Mouse (Mus musculus) limb, embryonic 14.5 days (tissue): ENCODE measurements around the gene Gm14226. TPM values are rescaled to one million over a fixed set of nuclear protein-coding genes. Genes with fewer than 3 reads are reported as not detected.
A peak's percentile ranks its signal among the peaks of the same experiment; 100 is the strongest.
"Not testable (repeated sequence)": the region's sequence is repeated elsewhere in the genome, so short reads cannot be mapped to it uniquely, and the experiment has no call there.

Experiments used
- ATAC-seq: fragments of 200-750 bp; cut with Nextera tagmentation; 2 replicates; pipeline ENCODE4 v1.8.0; 2017; ENCODE audit warnings: low read depth, moderate number of reproducible peaks, moderate TSS enrichment; ENCODE audit not compliant: low FRiP score
- DNase-seq: peaks from one replicate; pipeline ENCODE4 v3.0.0-alpha.2; 2015; ENCODE audit warnings: low spot score
- H3K27ac ChIP-seq: fragments of 300-500 bp; sonication (generic); replicated peaks from 2 replicates; pipeline ENCODE4 v1.5.1; 2014; ENCODE audit warnings: low read depth, mild to moderate bottlenecking, low read length, moderate library complexity, mixed read lengths
- H3K27me3 ChIP-seq: fragments of 300-500 bp; sonication (generic); 2 replicates; pipeline ENCODE4 v1.6.1; 2014; ENCODE audit warnings: low read length, mixed read lengths; ENCODE audit not compliant: control insufficient read depth, insufficient read depth
- H3K36me3 ChIP-seq: fragments of 300-500 bp; sonication (generic); 2 replicates; pipeline ENCODE4 v1.6.1; 2014; ENCODE audit warnings: mild to moderate bottlenecking, low read length, moderate library complexity, mixed read lengths; ENCODE audit not compliant: control insufficient read depth, insufficient read depth
- H3K4me1 ChIP-seq: fragments of 300-500 bp; sonication (generic); 2 replicates; pipeline ENCODE4 v1.6.1; 2014; ENCODE audit warnings: antibody characterized with exemption, low read length, mixed read lengths; ENCODE audit not compliant: control insufficient read depth, insufficient read depth
- H3K4me2 ChIP-seq: fragments of 300-500 bp; sonication (generic); replicated peaks from 2 replicates; pipeline ENCODE4 v1.6.1; 2014; ENCODE audit warnings: low read depth, mild to moderate bottlenecking, low read length, moderate library complexity; ENCODE audit not compliant: severe bottlenecking
- H3K4me3 ChIP-seq: fragments of 300-500 bp; sonication (generic); replicated peaks from 2 replicates; pipeline ENCODE4 v1.5.1; 2014; ENCODE audit warnings: low read length
- H3K9ac ChIP-seq: fragments of 300-500 bp; sonication (generic); 2 replicates; pipeline ENCODE4 v1.6.1; 2014; ENCODE audit warnings: mild to moderate bottlenecking, low read depth, low read length, moderate library complexity; ENCODE audit not compliant: severe bottlenecking
- H3K9me3 ChIP-seq: fragments of 300-500 bp; sonication (generic); 2 replicates; pipeline ENCODE4 v1.6.1; 2016; ENCODE audit warnings: low read length; ENCODE audit not compliant: control insufficient read depth
- POLR2A ChIP-seq: fragments of 200-500 bp; IDR thresholded peaks from 2 replicates; pipeline ENCODE4 v1.8.0; 2012; ENCODE audit warnings: inconsistent platforms, mild to moderate bottlenecking, moderate library complexity, borderline replicate concordance; ENCODE audit not compliant: insufficient read depth, insufficient read length; ENCODE audit errors: extremely low read depth
- WGBS: fragments of 180-500 bp; shearing (Covaris S2); extraction: QIAGEN DNeasy Blood & Tissue Kit; methylation state at CpG from one replicate; pipeline ENCODE4 v1.1.7; 2014; 5-methylcytosine and 5-hydroxymethylcytosine counted together
- polyA plus RNA-seq, 2 experiments: library from polyadenylated mRNA; depleted of rRNA in 1 of 2; stranded (reverse) in 1 of 2; unstranded in 1 of 2; fragments of >200 nt; fragmentation: Nextera tagmentation in 1 of 2; extraction: Ambion mirVana in 1 of 2; gene quantifications; 2 replicates each; pipeline versions ENCODE4 v1.2.1 to v1.2.3; 2012 to 2014

Gene Gm14226
- polyA plus RNA-seq, 2 experiments, result 5.7 to 17.7 TPM

DNA sequence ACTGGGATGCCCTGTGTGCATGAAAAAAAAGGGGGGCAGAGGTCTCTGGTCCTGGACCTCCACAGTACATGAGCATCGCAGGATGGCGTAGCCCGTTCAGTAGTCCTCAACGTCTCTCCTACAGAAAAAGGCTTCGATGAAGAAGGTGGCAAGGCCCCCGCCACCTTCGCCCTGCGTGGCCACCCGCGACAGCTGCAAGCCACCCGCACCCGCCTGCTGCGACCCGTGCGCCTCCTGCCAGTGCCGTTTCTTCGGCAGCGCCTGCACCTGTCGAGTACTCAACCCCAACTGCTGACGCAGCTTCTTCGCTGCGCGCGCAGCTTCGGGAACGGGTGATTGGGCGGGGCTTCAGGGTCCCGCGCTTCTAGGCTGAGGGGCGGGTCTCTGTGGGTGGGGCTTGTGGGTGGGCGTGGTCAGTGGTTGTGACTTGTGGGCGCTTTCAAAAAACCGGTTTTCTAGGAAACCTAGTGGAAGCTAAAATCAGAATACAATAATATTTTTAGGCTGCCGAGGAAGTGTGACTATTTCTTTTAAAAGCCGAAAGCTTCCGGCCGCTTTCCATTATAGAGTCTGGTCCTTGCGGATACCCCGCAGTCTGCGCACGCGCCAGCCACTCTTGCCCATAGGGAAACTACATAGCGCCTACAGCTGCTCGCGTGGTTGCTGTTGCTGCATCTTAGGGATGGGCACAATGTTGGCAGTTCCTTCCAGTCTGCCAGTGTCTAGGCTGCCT lies 32.6 kb downstream of the Gm14226 start:
- no peaks in the 10 kb centered on the region for H3K27me3 ChIP-seq
- H3K4me1 ChIP-seq, result peaks cover 9% of the 10 kb centered on the region; the same call in 1 of the 2 replicates
- H3K4me2 ChIP-seq, result peak overlapping the region; percentile 67
- H3K36me3 ChIP-seq, result no peaks in the 10 kb centered on the region
- peak overlapping the region; percentile 66 for H3K27ac ChIP-seq
- peak overlapping the region; percentile 57 for H3K9ac ChIP-seq
- TF ChIP-seq POLR2A, result 0 out of 2 replicates have a peak, but pooled peaks have one; percentile 67
- ATAC-seq, result peak; percentile 95
- H3K4me3 ChIP-seq, result peak overlapping the region; percentile 45
- no peaks in the 10 kb centered on the region for H3K9me3 ChIP-seq
- DNase-seq, result peak; percentile 94
- WGBS, result 3% methylated on average over 45 of the region's 45 CpGs

DNA sequence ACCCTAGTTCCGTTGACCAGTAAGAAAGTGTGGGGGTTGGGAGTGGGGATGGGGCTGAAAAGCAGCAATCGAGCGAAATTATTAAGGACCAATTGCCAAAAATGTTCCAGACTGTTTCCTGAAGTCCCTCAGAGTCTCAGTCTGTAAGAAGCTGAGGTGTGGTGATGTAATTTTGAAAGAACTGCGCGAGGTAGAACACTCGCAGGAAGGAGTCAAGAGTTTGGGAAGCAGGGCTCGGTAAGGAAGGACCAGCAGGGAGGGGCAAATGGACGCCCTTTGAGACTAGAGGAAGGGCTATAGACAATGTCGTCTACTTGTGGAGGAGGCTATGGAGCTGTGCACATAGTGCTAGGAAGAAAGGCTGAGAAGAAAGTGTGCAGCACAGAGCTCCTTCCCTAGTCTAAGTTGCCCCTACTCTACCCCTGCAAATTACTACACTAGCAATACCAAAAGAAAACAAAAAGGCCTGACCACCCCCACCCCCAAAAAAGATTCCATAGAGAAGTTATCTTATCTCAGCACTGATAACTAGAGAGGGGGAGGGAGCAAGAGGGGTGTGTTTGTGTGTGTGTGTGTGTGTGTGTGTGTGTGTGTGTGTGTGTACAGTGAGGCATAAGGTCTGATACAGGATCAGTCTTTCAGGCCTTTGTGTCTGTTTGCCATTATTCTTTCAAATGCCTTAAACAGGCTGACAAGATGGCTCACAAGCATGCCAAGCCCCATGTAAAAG lies 33.7 kb downstream of the Gm14226 start:
- ATAC-seq (no peak), DNase-seq (no peak)
- Histone ChIP-seq H3K27ac (peak overlapping the region; percentile 66), H3K9me3 (no peaks in the 10 kb centered on the region), H3K9ac (peak overlapping the region; percentile 21), H3K4me2 (peak overlapping the region; percentile 67), H3K4me1 (peaks cover 9% of the 10 kb centered on the region; the same call in 1 of the 2 replicates), H3K4me3 (peak overlapping the region; percentile 45), H3K27me3 (no peaks in the 10 kb centered on the region), H3K36me3 (no peaks in the 10 kb centered on the region)
- no peak for TF ChIP-seq POLR2A
- WGBS, result 25% methylated on average over 9 of the region's 9 CpGs

DNA sequence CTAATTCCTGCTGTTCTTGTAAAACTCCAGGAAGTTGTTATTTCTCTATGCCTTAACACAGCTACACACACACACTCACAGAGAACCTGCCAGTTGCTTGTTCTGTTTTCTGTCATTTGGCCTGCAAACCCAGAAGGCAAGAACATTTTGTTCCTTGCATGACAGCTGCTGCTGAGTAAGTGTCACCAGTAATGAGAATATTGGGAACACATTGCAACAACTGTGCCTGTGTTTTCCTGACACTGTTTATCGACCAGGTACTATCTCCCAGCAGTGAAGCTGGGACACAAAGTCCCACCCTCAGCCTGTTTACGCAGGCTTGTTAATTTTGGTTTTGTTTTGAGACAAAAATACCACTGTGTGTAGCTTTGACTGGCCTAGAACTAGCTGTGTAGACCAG lies 34.6 kb downstream of the Gm14226 start:
- no peak overlapping the region for H3K27ac ChIP-seq
- H3K9me3 ChIP-seq, result no peaks in the 10 kb centered on the region
- H3K4me3 ChIP-seq, result no peak overlapping the region
- 54% methylated on average over 2 of the region's 2 CpGs for WGBS
- ATAC-seq (no peak), DNase-seq (no peak)
- no peak overlapping the region for H3K9ac ChIP-seq
- TF ChIP-seq POLR2A, result no peak
- H3K4me1 ChIP-seq, result peaks cover 6% of the 10 kb centered on the region; the same call in 1 of the 2 replicates
- no peaks in the 10 kb centered on the region for H3K27me3 ChIP-seq
- no peaks in the 10 kb centered on the region for H3K36me3 ChIP-seq
- H3K4me2 ChIP-seq, result no peak overlapping the region

DNA sequence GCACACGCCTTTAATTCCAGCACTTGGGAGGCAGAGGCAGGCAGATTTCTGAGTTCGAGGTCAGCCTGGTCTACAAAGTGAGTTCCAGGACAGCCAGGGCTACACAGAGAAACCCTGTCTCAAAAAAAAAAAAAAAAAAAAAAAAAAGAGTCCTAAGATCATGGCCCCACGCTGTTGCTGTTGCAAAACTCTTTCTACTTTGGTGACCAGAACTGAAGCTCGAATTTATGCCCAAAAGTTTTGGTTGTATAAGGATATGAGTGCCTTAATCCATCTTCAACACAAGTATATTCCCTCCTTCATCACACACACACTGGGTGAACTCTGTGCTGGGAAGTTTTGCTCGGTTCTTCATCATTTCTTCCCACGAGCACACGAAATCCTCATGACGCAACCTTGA lies 35.4 kb downstream of the Gm14226 start:
- not testable (repeated sequence) for ATAC-seq, DNase-seq, H3K4me1 ChIP-seq, H3K9ac ChIP-seq, H3K36me3 ChIP-seq, H3K27ac ChIP-seq, H3K4me2 ChIP-seq, H3K4me3 ChIP-seq, H3K27me3 ChIP-seq, H3K9me3 ChIP-seq
- WGBS, result 93% methylated on average over 8 of the region's 8 CpGs

DNA sequence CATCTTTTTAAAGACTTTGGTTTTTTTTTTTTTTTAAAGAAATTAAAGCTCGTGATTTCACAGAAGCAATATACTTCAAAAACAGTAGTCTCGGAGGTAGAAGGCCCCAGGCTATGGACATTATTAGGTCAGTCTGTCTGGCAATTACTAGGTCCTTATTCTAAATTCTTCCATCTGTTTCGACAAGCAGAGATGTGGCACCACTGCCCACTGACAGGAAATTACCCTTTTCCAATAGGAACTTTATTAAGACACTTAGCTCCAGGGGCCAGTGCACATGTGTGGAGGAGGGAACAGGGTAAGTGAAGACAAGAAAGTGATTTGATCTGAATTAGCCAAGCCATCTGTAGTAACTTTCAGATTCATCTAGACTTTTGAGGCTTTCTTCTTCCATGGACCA lies 36.6 kb downstream of the Gm14226 start:
- Histone ChIP-seq H3K9ac (no peak overlapping the region), H3K36me3 (peaks cover 7% of the 10 kb centered on the region; the same call in 1 of the 2 replicates), H3K4me1 (peaks cover 5% of the 10 kb centered on the region; the same call in 1 of the 2 replicates), H3K9me3 (no peaks in the 10 kb centered on the region), H3K4me3 (no peak overlapping the region), H3K4me2 (no peak overlapping the region), H3K27ac (no peak overlapping the region), H3K27me3 (no peaks in the 10 kb centered on the region)
- DNase-seq (no peak), ATAC-seq (no peak)
- TF ChIP-seq POLR2A, result no peak
- WGBS, result 17% methylated on average over 3 of the region's 3 CpGs
